Mouse (Mus musculus) natural killer cell, adult 2 months (primary cell): Measurements from ENCODE around the gene Gpc5.

Experiments
- DNase-seq, 2 experiments: peaks; one replicate each; pipeline ENCODE4 v3.0.0; 2022; ENCODE audit warnings: low spot score in 2 of 2

Gene Gpc5

GRCm38 (mm10) chr14:115546516-115547282, 454.7 kb downstream of the Gpc5 start:
- no peak for DNase-seq

GRCm38 (mm10) chr14:115551996-115552395, 460.0 kb downstream of the Gpc5 start:
- DNase-seq: no peak

GRCm38 (mm10) chr14:115580466-115581255, 488.6 kb downstream of the Gpc5 start:
- no peak for DNase-seq

GRCm38 (mm10) chr14:115581256-115581633, 489.2 kb downstream of the Gpc5 start:
- DNase-seq: no peak

- DNase-seq: no peak
Observed at GRCm38 (mm10) chr14:115600259-115601029, 508.4 kb downstream of the Gpc5 start.

GRCm38 (mm10) chr14:115614154-115614553, 522.1 kb downstream of the Gpc5 start:
- no peak for DNase-seq

- no peak for DNase-seq
Observed at GRCm38 (mm10) chr14:115616305-115616704, 524.3 kb downstream of the Gpc5 start.

GRCm38 (mm10) chr14:115616846-115617245, 524.8 kb downstream of the Gpc5 start:
- no peak for DNase-seq

- DNase-seq: no peak
Observed at GRCm38 (mm10) chr14:115620473-115620872, 528.5 kb downstream of the Gpc5 start.

GRCm38 (mm10) chr14:115631160-115631898, 539.3 kb downstream of the Gpc5 start:
- no peak for DNase-seq

- no peak for DNase-seq
Observed at GRCm38 (mm10) chr14:115633311-115633710, 541.3 kb downstream of the Gpc5 start.

- no peak for DNase-seq
Observed at GRCm38 (mm10) chr14:115679875-115680274, 587.9 kb downstream of the Gpc5 start.

- no peak for DNase-seq
Observed at GRCm38 (mm10) chr14:115746013-115746412, 654.0 kb downstream of the Gpc5 start.

GRCm38 (mm10) chr14:115760241-115760640, 668.2 kb downstream of the Gpc5 start:
- DNase-seq: no peak

- no peak for DNase-seq
Observed at GRCm38 (mm10) chr14:115779382-115780177, 687.6 kb downstream of the Gpc5 start.

GRCm38 (mm10) chr14:115804751-115805150, 712.7 kb downstream of the Gpc5 start:
- no peak for DNase-seq

GRCm38 (mm10) chr14:115819021-115819420, 727.0 kb downstream of the Gpc5 start:
- no peak for DNase-seq

GRCm38 (mm10) chr14:115821657-115822056, 729.6 kb downstream of the Gpc5 start:
- DNase-seq: no peak

GRCm38 (mm10) chr14:115830485-115830884, 738.5 kb downstream of the Gpc5 start:
- no peak for DNase-seq

GRCm38 (mm10) chr14:115831219-115831755, 739.3 kb downstream of the Gpc5 start:
- DNase-seq: peak; percentile 2
